Mouse (Mus musculus) thymus, adult 2 months (tissue): ENCODE results near the gene Stt3a. TPM values are rescaled to one million over a fixed set of nuclear protein-coding genes. Genes with fewer than 3 reads are reported as not detected.

Experiments used
- DNase-seq: peaks from one replicate; pipeline ENCODE4 v3.0.0; 2021
- H3K27ac ChIP-seq: fragments of 200-500 bp; 2 replicates; pipeline ENCODE4 v1.5.1; 2012; ENCODE audit warnings: low read length, control low read depth; ENCODE audit not compliant: control insufficient read depth, insufficient read depth
- H3K27me3 ChIP-seq: fragments of 200-500 bp; 2 replicates; pipeline ENCODE4 v1.6.1; 2012; ENCODE audit warnings: mild to moderate bottlenecking, low read length, moderate library complexity, mixed read lengths; ENCODE audit not compliant: control insufficient read depth, insufficient read depth
- H3K36me3 ChIP-seq: fragments of 200-500 bp; 2 replicates; pipeline ENCODE4 v1.6.1; 2012; ENCODE audit warnings: mild to moderate bottlenecking, low read length, moderate library complexity; ENCODE audit not compliant: control insufficient read depth, insufficient read depth
- H3K4me1 ChIP-seq: fragments of 200-500 bp; replicated peaks from 2 replicates; pipeline ENCODE4 v1.6.1; 2012; ENCODE audit warnings: low read length; ENCODE audit not compliant: control insufficient read depth, insufficient read depth
- H3K4me3 ChIP-seq: fragments of 200-500 bp; 2 replicates; pipeline ENCODE4 v1.5.1; 2012; ENCODE audit warnings: mild to moderate bottlenecking, low read length, control low read depth, moderate library complexity; ENCODE audit not compliant: control insufficient read depth, insufficient read depth
- CTCF ChIP-seq: fragments of 200-500 bp; IDR thresholded peaks from 2 replicates; pipeline ENCODE4 v1.5.1; 2012; ENCODE audit warnings: mild to moderate bottlenecking, control low read depth, low read length, moderate library complexity, borderline replicate concordance; ENCODE audit not compliant: control insufficient read depth, poor library complexity, insufficient read depth; ENCODE audit errors: extremely low read depth
- POLR2A ChIP-seq: fragments of 200-500 bp; IDR thresholded peaks from 2 replicates; pipeline ENCODE4 v1.6.1; 2012; ENCODE audit warnings: mild to moderate bottlenecking, low read length, control low read depth, moderate library complexity; ENCODE audit not compliant: control insufficient read depth, poor library complexity, insufficient read depth; ENCODE audit errors: extremely low read depth
- WGBS: fragments of 180-500 bp; shearing (Covaris S2); methylation state at CpG from one replicate; pipeline ENCODE4 v1.1.7; 2018; 5-methylcytosine and 5-hydroxymethylcytosine counted together
- polyA plus RNA-seq: library from polyadenylated mRNA; depleted of rRNA; stranded (reverse); fragments of >200 nt; gene quantifications from 2 replicates; pipeline ENCODE4 v1.2.3, GENCODE M21; 2012; rRNA removed

The Stt3a gene
- 187 and 189 TPM in 2 replicates for polyA plus RNA-seq

GRCm38 (mm10) chr9:36767203-36768143, at the start of gene Stt3a:
TSS of gene Stt3a (minus strand) at chr9:36767679.
- Histone ChIP-seq H3K27me3 (no peaks in the 10 kb centered on the region), H3K4me1 (no peaks in the 10 kb centered on the region), H3K27ac (peak within 1 kb of the TSS; percentile 84), H3K4me3 (peak within 1 kb of the TSS; percentile 75), H3K36me3 (no peaks in the 10 kb centered on the region; the same call in none of the 2 replicates)
- TF ChIP-seq CTCF (0 out of 2 replicates have a peak, but pooled peaks have one; percentile 23), POLR2A (peak; percentile 81; the same call in 1 of the 2 replicates)
- WGBS: under 1% methylated on average over 60 of the region's 60 CpGs
- DNase-seq: peak; percentile 95

GRCm38 (mm10) chr9:36814486-36814885, 47.0 kb upstream of the Stt3a start:
- no peak for TF ChIP-seq CTCF
- TF ChIP-seq POLR2A: no peak
- WGBS: 76% methylated on average over 3 of the region's 3 CpGs
- no peak for DNase-seq
- Histone ChIP-seq H3K4me1 (no peaks in the 10 kb centered on the region), H3K27me3 (no peaks in the 10 kb centered on the region), H3K36me3 (no peaks in the 10 kb centered on the region), H3K4me3 (no peak overlapping the region), H3K27ac (no peak overlapping the region)

- H3K27ac ChIP-seq: no peak overlapping the region
- 93% methylated on average over 5 of the region's 5 CpGs for WGBS
- no peak for DNase-seq
- TF ChIP-seq CTCF (no peak), POLR2A (no peak)
- H3K4me1 ChIP-seq: no peaks in the 10 kb centered on the region
- H3K36me3 ChIP-seq: no peaks in the 10 kb centered on the region
- H3K27me3 ChIP-seq: no peaks in the 10 kb centered on the region
- H3K4me3 ChIP-seq: no peak overlapping the region
These were observed 40.8 kb upstream of the Stt3a start for GRCm38 (mm10) chr9:36808126-36808785.

- Histone ChIP-seq H3K4me1 (no peaks in the 10 kb centered on the region), H3K27ac (no peak overlapping the region), H3K36me3 (no peaks in the 10 kb centered on the region), H3K27me3 (no peaks in the 10 kb centered on the region), H3K4me3 (no peak overlapping the region)
- no peak for DNase-seq
- no peak for TF ChIP-seq CTCF
- TF ChIP-seq POLR2A: no peak
- WGBS: 98% methylated on average over 3 of the region's 3 CpGs
These were observed 37.9 kb upstream of the Stt3a start for GRCm38 (mm10) chr9:36805256-36805975.

GRCm38 (mm10) chr9:36803926-36804325, 36.4 kb upstream of the Stt3a start:
- no peaks in the 10 kb centered on the region for H3K4me1 ChIP-seq
- no peaks in the 10 kb centered on the region for H3K27me3 ChIP-seq
- H3K36me3 ChIP-seq: no peaks in the 10 kb centered on the region
- no peak for DNase-seq
- WGBS: 88% methylated on average over 3 of the region's 3 CpGs
- TF ChIP-seq POLR2A: no peak
- no peak for TF ChIP-seq CTCF
- H3K27ac ChIP-seq: no peak overlapping the region
- H3K4me3 ChIP-seq: no peak overlapping the region

- TF ChIP-seq POLR2A: no peak
- Histone ChIP-seq H3K4me1 (no peaks in the 10 kb centered on the region), H3K36me3 (no peaks in the 10 kb centered on the region), H3K4me3 (no peak overlapping the region), H3K27me3 (no peaks in the 10 kb centered on the region), H3K27ac (no peak overlapping the region)
- DNase-seq: no peak
- WGBS: 81% methylated on average over 6 of the region's 6 CpGs
These were observed 35.9 kb upstream of the Stt3a start for GRCm38 (mm10) chr9:36803386-36803785.
